Mouse (Mus musculus) hindbrain, embryonic 14.5 days (tissue): ENCODE results near the gene Psma1. TPM values are rescaled to one million over a fixed set of nuclear protein-coding genes. Genes with fewer than 3 reads are reported as not detected.

ENCODE experiments used
- ATAC-seq: fragments of 200-750 bp; cut with Nextera tagmentation; 2 replicates; pipeline ENCODE4 v1.8.0; 2017; ENCODE audit warnings: moderate number of reproducible peaks, mild to moderate bottlenecking, moderate TSS enrichment, moderate library complexity; ENCODE audit not compliant: low FRiP score
- DNase-seq: peaks from one replicate; pipeline ENCODE4 v3.0.0-alpha.2; 2015; ENCODE audit warnings: low spot score
- H3K27ac ChIP-seq: fragments of 300-500 bp; sonication (generic); 2 replicates; pipeline ENCODE4 v1.5.1; 2014; ENCODE audit warnings: mild to moderate bottlenecking, moderate library complexity
- H3K27me3 ChIP-seq: fragments of 300-500 bp; sonication (generic); 2 replicates; pipeline ENCODE4 v1.6.1; 2014; ENCODE audit warnings: mild to moderate bottlenecking, low read length, mixed read lengths; ENCODE audit not compliant: control insufficient read depth, insufficient read depth
- H3K36me3 ChIP-seq: fragments of 300-500 bp; sonication (generic); replicated peaks from 2 replicates; pipeline ENCODE4 v1.6.1; 2014; ENCODE audit not compliant: control insufficient read depth, insufficient read depth
- H3K4me1 ChIP-seq: fragments of 300-500 bp; sonication (generic); replicated peaks from 2 replicates; pipeline ENCODE4 v1.6.1; 2014; ENCODE audit warnings: antibody characterized with exemption, low read length, mixed read lengths; ENCODE audit not compliant: control insufficient read depth, insufficient read depth
- H3K4me2 ChIP-seq: fragments of 300-500 bp; sonication (generic); replicated peaks from 2 replicates; pipeline ENCODE4 v1.6.1; 2014; ENCODE audit warnings: mild to moderate bottlenecking, moderate library complexity
- H3K4me3 ChIP-seq: fragments of 300-500 bp; sonication (generic); replicated peaks from 2 replicates; pipeline ENCODE4 v1.5.1; 2014; ENCODE audit warnings: mild to moderate bottlenecking, low read length
- H3K9ac ChIP-seq: fragments of 300-500 bp; sonication (generic); 2 replicates; pipeline ENCODE4 v1.6.1; 2014
- H3K9me3 ChIP-seq: fragments of 300-500 bp; sonication (generic); 2 replicates; pipeline ENCODE4 v1.6.1; 2016; ENCODE audit warnings: low read length; ENCODE audit not compliant: control insufficient read depth
- WGBS: fragments of 180-500 bp; shearing (Covaris S2); extraction: QIAGEN DNeasy Blood & Tissue Kit; methylation state at CpG from one replicate; pipeline ENCODE4 v1.1.7; 2014; 5-methylcytosine and 5-hydroxymethylcytosine counted together
- polyA plus RNA-seq: library from polyadenylated mRNA; unstranded; fragments of >200 nt; fragmentation: Nextera tagmentation; extraction: Ambion mirVana; gene quantifications from 2 replicates; pipeline ENCODE4 v1.2.1, GENCODE M21; 2014

Psma1 gene
- 331 and 341 TPM in 2 replicates for polyA plus RNA-seq

- Histone ChIP-seq H3K27me3 (no peaks in the 10 kb centered on the region), H3K27ac (peak within 1 kb of the TSS; percentile 47), H3K4me1 (peaks cover 10% of the 10 kb centered on the region; the same call in 1 of the 2 replicates), H3K36me3 (peaks cover 33% of the 10 kb centered on the region), H3K9ac (peak within 1 kb of the TSS; percentile 88), H3K9me3 (no peaks in the 10 kb centered on the region), H3K4me2 (peak within 1 kb of the TSS; percentile 66), H3K4me3 (peak within 1 kb of the TSS; percentile 56)
- ATAC-seq (peak; percentile 95), DNase-seq (peak; percentile 99)
- WGBS, result under 1% methylated on average over 39 of the region's 39 CpGs
Observed at GRCm38 (mm10) chr7:114276005-114276752, at the start of gene Psma1. Gene Psma1 (minus strand): TSS chr7:114276118.

DNA sequence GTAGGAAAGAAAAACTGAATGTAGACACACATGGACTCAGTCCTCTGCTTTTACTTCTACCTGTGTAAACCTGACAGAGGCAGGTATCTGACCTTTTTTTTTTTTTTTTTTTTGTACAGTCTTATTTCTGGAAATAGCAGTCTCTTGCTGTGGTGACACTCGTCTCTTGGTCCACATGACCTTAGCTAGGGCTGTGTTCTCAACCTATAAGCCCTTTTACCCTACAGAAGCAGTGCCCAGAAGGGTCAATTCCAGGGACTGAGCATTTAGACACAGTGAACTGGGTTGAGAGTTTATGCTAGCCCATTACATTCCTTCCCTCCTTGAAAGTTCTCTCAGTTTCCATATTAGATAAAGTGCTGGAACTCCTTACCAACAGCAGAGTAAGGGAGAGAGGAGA lies 47.6 kb upstream of the Psma1 start:
- Histone ChIP-seq H3K4me3 (no peak overlapping the region), H3K9me3 (no peaks in the 10 kb centered on the region), H3K27ac (no peak overlapping the region), H3K4me1 (no peaks in the 10 kb centered on the region), H3K27me3 (no peaks in the 10 kb centered on the region), H3K36me3 (no peaks in the 10 kb centered on the region), H3K4me2 (no peak overlapping the region), H3K9ac (no peak overlapping the region)
- 70% methylated on average over 1 of the region's 1 CpGs for WGBS
- no peak for ATAC-seq
- no peak for DNase-seq

DNA sequence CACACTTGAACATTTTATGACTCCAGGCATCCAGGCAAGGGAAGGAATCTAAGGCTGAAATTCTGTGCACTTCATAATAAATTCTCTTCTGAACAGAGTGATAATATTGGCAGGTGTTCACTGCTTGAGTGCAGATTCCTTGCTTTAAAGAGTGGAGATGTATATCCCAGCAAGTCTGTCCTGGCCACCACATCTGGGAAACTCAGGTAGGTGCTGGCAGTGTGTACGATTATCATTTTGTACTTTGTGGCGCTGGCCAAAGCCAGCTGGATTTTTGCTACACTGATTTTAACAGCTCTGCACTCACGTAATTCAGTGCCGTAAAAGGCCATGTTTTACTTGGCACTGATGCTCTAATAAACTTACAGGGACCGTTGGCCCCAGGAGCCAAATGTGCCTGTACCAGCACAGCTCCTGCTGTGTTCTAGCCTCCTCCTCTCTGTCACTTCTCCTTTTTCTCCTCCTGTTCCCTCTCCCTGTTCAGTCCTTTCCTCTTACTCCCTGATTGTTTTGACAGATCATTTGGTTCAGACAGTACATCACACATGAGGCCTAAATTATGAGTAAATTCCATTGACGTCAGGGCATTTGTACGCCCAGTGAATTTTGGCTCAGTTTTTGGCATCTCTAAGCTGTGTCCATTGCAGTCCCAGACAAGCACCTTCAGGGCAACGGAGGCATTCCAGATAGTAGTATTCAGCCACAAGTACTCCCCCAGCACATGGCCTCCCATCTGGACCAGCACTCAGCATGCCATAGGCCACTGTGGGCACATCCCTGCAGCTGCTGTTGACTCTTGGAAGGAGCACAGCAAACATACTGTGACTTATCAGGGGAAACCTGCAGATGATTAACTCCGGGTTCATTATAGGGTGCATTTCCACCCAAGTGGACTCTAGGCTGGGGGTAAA lies 46.9 kb upstream of the Psma1 start:
- Histone ChIP-seq H3K9me3 (no peaks in the 10 kb centered on the region), H3K4me2 (no peak overlapping the region), H3K27me3 (no peaks in the 10 kb centered on the region), H3K27ac (no peak overlapping the region), H3K9ac (no peak overlapping the region), H3K4me1 (no peaks in the 10 kb centered on the region), H3K4me3 (no peak overlapping the region), H3K36me3 (no peaks in the 10 kb centered on the region)
- DNase-seq, result no peak
- WGBS, result 79% methylated on average over 9 of the region's 9 CpGs
- no peak for ATAC-seq

- H3K9me3 ChIP-seq, result no peaks in the 10 kb centered on the region
- H3K27me3 ChIP-seq, result no peaks in the 10 kb centered on the region
- no peak overlapping the region for H3K27ac ChIP-seq
- ATAC-seq (no peak), DNase-seq (no peak)
- no peak overlapping the region for H3K9ac ChIP-seq
- 46% methylated on average over 5 of the region's 5 CpGs for WGBS
- H3K36me3 ChIP-seq, result no peaks in the 10 kb centered on the region
- no peak overlapping the region for H3K4me2 ChIP-seq
- no peaks in the 10 kb centered on the region for H3K4me1 ChIP-seq
- H3K4me3 ChIP-seq, result no peak overlapping the region
Observed at GRCm38 (mm10) chr7:114321694-114322372, 45.9 kb upstream of the Psma1 start.

DNA sequence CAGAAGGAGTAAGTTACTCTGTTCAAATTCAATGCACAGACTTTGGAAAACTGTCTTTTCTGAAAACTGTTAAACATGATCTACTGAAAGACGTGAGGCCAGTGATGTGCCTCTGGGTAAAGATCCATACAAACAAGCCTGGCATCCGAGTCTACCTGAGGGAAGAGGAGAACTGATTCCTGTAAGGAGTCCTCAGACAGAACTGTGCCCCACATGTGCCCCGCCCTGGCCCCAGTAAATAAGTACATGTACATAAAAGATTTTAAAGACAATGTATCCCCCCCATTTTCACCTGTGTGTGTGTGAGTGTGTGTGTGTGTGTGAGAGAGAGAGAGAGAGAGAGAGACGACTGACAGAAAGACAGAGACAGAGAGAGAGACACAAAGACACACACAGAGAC lies 42.0 kb upstream of the Psma1 start:
- ATAC-seq (no peak), DNase-seq (no peak)
- Histone ChIP-seq H3K27ac (no peak overlapping the region), H3K36me3 (no peaks in the 10 kb centered on the region), H3K9me3 (no peaks in the 10 kb centered on the region), H3K27me3 (no peaks in the 10 kb centered on the region), H3K4me3 (no peak overlapping the region), H3K4me1 (no peaks in the 10 kb centered on the region), H3K4me2 (no peak overlapping the region), H3K9ac (no peak overlapping the region)
- WGBS, result 87% methylated on average over 4 of the region's 4 CpGs

GRCm38 (mm10) chr7:114317389-114317792 lies 41.5 kb upstream of the Psma1 start:
- Histone ChIP-seq H3K4me1 (no peaks in the 10 kb centered on the region), H3K9me3 (no peaks in the 10 kb centered on the region), H3K36me3 (no peaks in the 10 kb centered on the region), H3K27me3 (no peaks in the 10 kb centered on the region), H3K9ac (no peak overlapping the region), H3K4me3 (no peak overlapping the region), H3K27ac (no peak overlapping the region), H3K4me2 (no peak overlapping the region)
- 66% methylated on average over 5 of the region's 5 CpGs for WGBS
- ATAC-seq (no peak), DNase-seq (no peak)

GRCm38 (mm10) chr7:114316361-114316871 lies 40.5 kb upstream of the Psma1 start:
- DNase-seq (no peak), ATAC-seq (no peak)
- Histone ChIP-seq H3K4me3 (no peak overlapping the region), H3K27me3 (no peaks in the 10 kb centered on the region), H3K27ac (no peak overlapping the region), H3K36me3 (no peaks in the 10 kb centered on the region), H3K9ac (no peak overlapping the region), H3K4me1 (no peaks in the 10 kb centered on the region), H3K9me3 (no peaks in the 10 kb centered on the region), H3K4me2 (no peak overlapping the region)
- WGBS, result 36% methylated on average over 5 of the region's 5 CpGs

DNA sequence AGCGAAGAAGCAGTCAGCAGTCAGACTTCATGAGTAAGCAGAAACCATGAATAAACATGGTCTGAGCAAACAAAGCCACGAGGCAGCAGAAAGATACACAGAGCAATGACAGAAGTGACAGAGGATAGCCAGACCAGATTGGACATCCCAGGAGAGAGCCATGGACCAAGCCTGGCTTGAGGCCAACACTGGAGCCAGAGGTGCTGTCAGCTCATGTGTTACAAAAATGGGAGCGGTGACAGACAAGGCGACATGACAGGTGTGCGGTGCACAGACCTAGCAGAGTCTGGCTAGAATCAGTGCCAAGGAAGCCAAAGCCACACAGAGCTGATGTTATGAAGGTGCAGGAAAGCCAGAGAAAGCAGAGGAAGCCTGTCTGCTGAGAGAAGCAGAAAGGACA lies 35.3 kb upstream of the Psma1 start:
- no peak overlapping the region for H3K4me2 ChIP-seq
- DNase-seq (peak; percentile 31), ATAC-seq (no peak)
- H3K4me1 ChIP-seq, result no peaks in the 10 kb centered on the region
- H3K9ac ChIP-seq, result no peak overlapping the region
- no peak overlapping the region for H3K27ac ChIP-seq
- H3K4me3 ChIP-seq, result no peak overlapping the region
- H3K36me3 ChIP-seq, result no peaks in the 10 kb centered on the region
- no peaks in the 10 kb centered on the region for H3K9me3 ChIP-seq
- no peaks in the 10 kb centered on the region for H3K27me3 ChIP-seq
- 49% methylated on average over 5 of the region's 5 CpGs for WGBS

GRCm38 (mm10) chr7:114309020-114309419 lies 33.1 kb upstream of the Psma1 start:
- no peaks in the 10 kb centered on the region for H3K4me1 ChIP-seq
- ATAC-seq, result no peak

More at GRCm38 (mm10) chr7:114309020-114309419, 33.1 kb upstream of the Psma1 start:
- Histone ChIP-seq H3K4me2 (no peak overlapping the region), H3K9ac (no peak overlapping the region), H3K27me3 (no peaks in the 10 kb centered on the region), H3K4me3 (no peak overlapping the region), H3K27ac (no peak overlapping the region), H3K9me3 (no peaks in the 10 kb centered on the region), H3K36me3 (no peaks in the 10 kb centered on the region)
- 69% methylated on average over 4 of the region's 4 CpGs for WGBS
- no peak for DNase-seq
